Mouse (Mus musculus) brain, embryonic 14.5 days (tissue): ENCODE data around the gene Fam89a.

Experiments used
- CTCF ChIP-seq: fragments of 200-500 bp; IDR thresholded peaks from 2 replicates; pipeline ENCODE4 v1.5.1; 2012; ENCODE audit warnings: inconsistent platforms, mild to moderate bottlenecking, moderate library complexity, borderline replicate concordance; ENCODE audit not compliant: insufficient read depth, insufficient read length; ENCODE audit errors: extremely low read depth
- POLR2A ChIP-seq: fragments of 200-500 bp; IDR thresholded peaks from 2 replicates; pipeline ENCODE4 v1.6.1; 2012; ENCODE audit warnings: mild to moderate bottlenecking, inconsistent platforms, borderline replicate concordance; ENCODE audit not compliant: poor library complexity, insufficient read depth, insufficient read length, severe bottlenecking; ENCODE audit errors: extremely low read depth

DNA sequence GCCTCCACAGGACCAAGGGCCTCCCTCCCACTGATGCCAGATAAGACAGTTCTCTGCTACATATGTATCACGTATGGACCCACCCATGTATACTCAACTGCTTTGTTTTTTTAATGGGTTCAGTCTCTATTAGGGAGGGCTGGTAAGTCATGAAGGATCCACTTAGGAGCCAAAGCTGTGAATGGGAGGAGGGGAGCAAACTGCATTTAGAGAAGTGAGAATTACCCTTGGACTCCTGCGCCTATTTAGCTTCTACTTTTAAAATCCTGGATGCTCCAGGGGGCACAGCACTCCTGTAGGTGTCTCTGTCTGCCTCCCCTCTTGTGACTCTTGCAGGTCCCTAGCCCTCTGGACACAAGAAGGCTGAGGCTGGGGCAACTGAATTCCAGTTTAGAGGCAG, 4.5 kb upstream of the Fam89a start:
- TF ChIP-seq CTCF: no peak
- no peak for TF ChIP-seq POLR2A
